Mouse (Mus musculus): ENCODE data around the gene Adgrl1. TPM values are rescaled to one million over a fixed set of nuclear protein-coding genes. Genes with fewer than 3 reads are reported as not detected.
A peak's percentile ranks its signal among the peaks of the same experiment; 100 is the strongest.

Adgrl1 gene
- polyA plus RNA-seq, 1 experiment from 2014 or later = 72.0 TPM

- no peak for DNase-seq (ENCODE audit: low spot score)
- Histone ChIP-seq H3K9ac (no peak overlapping the region), H3K4me2 (replicated peaks) (no peak overlapping the region), H3K27ac (no peak overlapping the region), H3K9me3 (ENCODE audit: control insufficient read depth, low read length) (no peaks in the 10 kb centered on the region), H3K4me3 (replicated peaks; ENCODE audit: low read length) (no peak overlapping the region), H3K36me3 (replicated peaks; ENCODE audit: control insufficient read depth, insufficient read depth) (peaks cover 23% of the 10 kb centered on the region), H3K27me3 (ENCODE audit: control insufficient read depth, insufficient read depth, low read length) (no peaks in the 10 kb centered on the region), H3K4me1 (replicated peaks; ENCODE audit: control insufficient read depth, insufficient read depth, low read length) (peaks cover 11% of the 10 kb centered on the region; the same call in 1 of the 2 replicates)
- no peak for ATAC-seq (ENCODE audit: low FRiP score)
- 88% methylated on average over 3 of the region's 3 CpGs for WGBS
Observed at GRCm38 (mm10) chr8:83914232-83914631, 14.3 kb downstream of the Adgrl1 start.

- WGBS = 70% methylated on average over 5 of the region's 5 CpGs
- no peak overlapping the region for H3K9ac ChIP-seq
Observed at GRCm38 (mm10) chr8:83914860-83915259, 15.0 kb downstream of the Adgrl1 start.

GRCm38 (mm10) chr8:83916015-83916414, 16.1 kb downstream of the Adgrl1 start:
- H3K36me3 ChIP-seq (replicated peaks; ENCODE audit: control insufficient read depth, insufficient read depth) = peaks cover 36% of the 10 kb centered on the region
- no peaks in the 10 kb centered on the region for H3K9me3 ChIP-seq (ENCODE audit: control insufficient read depth, low read length)
- H3K27me3 ChIP-seq (ENCODE audit: control insufficient read depth, insufficient read depth, low read length) = no peaks in the 10 kb centered on the region
- WGBS = 67% methylated on average over 5 of the region's 5 CpGs
- ATAC-seq (ENCODE audit: low FRiP score) = no peak
- H3K4me2 ChIP-seq (replicated peaks) = no peak overlapping the region
- no peak overlapping the region for H3K27ac ChIP-seq
- no peak overlapping the region for H3K9ac ChIP-seq
- 0 out of 2 replicates have a peak, but pooled peaks cover 11% of the 10 kb centered on the region for H3K4me1 ChIP-seq (replicated peaks; ENCODE audit: control insufficient read depth, insufficient read depth, low read length)
- H3K4me3 ChIP-seq (replicated peaks; ENCODE audit: low read length) = no peak overlapping the region
- no peak for DNase-seq (ENCODE audit: low spot score)

More at GRCm38 (mm10) chr8:83914860-83915259, 15.0 kb downstream of the Adgrl1 start:
- no peaks in the 10 kb centered on the region for H3K9me3 ChIP-seq (ENCODE audit: control insufficient read depth, low read length)
- ATAC-seq (ENCODE audit: low FRiP score) (0 out of 2 replicates have a peak, but pooled peaks have one; percentile 12), DNase-seq (ENCODE audit: low spot score) (no peak)
- no peaks in the 10 kb centered on the region for H3K27me3 ChIP-seq (ENCODE audit: control insufficient read depth, insufficient read depth, low read length)
- H3K27ac ChIP-seq = no peak overlapping the region
- H3K4me3 ChIP-seq (replicated peaks; ENCODE audit: low read length) = no peak overlapping the region
- H3K4me1 ChIP-seq (replicated peaks; ENCODE audit: control insufficient read depth, insufficient read depth, low read length) = peaks cover 11% of the 10 kb centered on the region; the same call in 1 of the 2 replicates
- H3K4me2 ChIP-seq (replicated peaks) = no peak overlapping the region
- H3K36me3 ChIP-seq (replicated peaks; ENCODE audit: control insufficient read depth, insufficient read depth) = peaks cover 29% of the 10 kb centered on the region

GRCm38 (mm10) chr8:83917566-83917965, 17.7 kb downstream of the Adgrl1 start:
- Histone ChIP-seq H3K36me3 (replicated peaks; ENCODE audit: control insufficient read depth, insufficient read depth) (peaks cover 49% of the 10 kb centered on the region), H3K9ac (no peak overlapping the region), H3K4me3 (replicated peaks; ENCODE audit: low read length) (no peak overlapping the region), H3K4me2 (replicated peaks) (no peak overlapping the region), H3K27ac (no peak overlapping the region), H3K9me3 (ENCODE audit: control insufficient read depth, low read length) (no peaks in the 10 kb centered on the region), H3K4me1 (replicated peaks; ENCODE audit: control insufficient read depth, insufficient read depth, low read length) (0 out of 2 replicates have a peak, but pooled peaks cover 8% of the 10 kb centered on the region), H3K27me3 (ENCODE audit: control insufficient read depth, insufficient read depth, low read length) (no peaks in the 10 kb centered on the region)
- ATAC-seq (ENCODE audit: low FRiP score) (no peak), DNase-seq (ENCODE audit: low spot score) (no peak)
- 78% methylated on average over 6 of the region's 6 CpGs for WGBS

GRCm38 (mm10) chr8:83921558-83921957, 21.7 kb downstream of the Adgrl1 start:
- 87% methylated on average over 3 of the region's 3 CpGs for WGBS
- Histone ChIP-seq H3K27ac (no peak overlapping the region), H3K4me2 (replicated peaks) (no peak overlapping the region), H3K9me3 (ENCODE audit: control insufficient read depth, low read length) (no peaks in the 10 kb centered on the region), H3K27me3 (ENCODE audit: control insufficient read depth, insufficient read depth, low read length) (no peaks in the 10 kb centered on the region), H3K9ac (no peak overlapping the region), H3K4me1 (replicated peaks; ENCODE audit: control insufficient read depth, insufficient read depth, low read length) (no peaks in the 10 kb centered on the region), H3K4me3 (replicated peaks; ENCODE audit: low read length) (no peak overlapping the region), H3K36me3 (replicated peaks; ENCODE audit: control insufficient read depth, insufficient read depth) (peaks cover 88% of the 10 kb centered on the region)
- peak; percentile 92 for DNase-seq (ENCODE audit: low spot score)
- peak; percentile 28; the same call in 1 of the 2 replicates for ATAC-seq (ENCODE audit: low FRiP score)

- DNase-seq (ENCODE audit: low spot score) (no peak), ATAC-seq (ENCODE audit: low FRiP score) (no peak)
- WGBS = 92% methylated on average over 8 of the region's 8 CpGs
- Histone ChIP-seq H3K27me3 (ENCODE audit: control insufficient read depth, insufficient read depth, low read length) (no peaks in the 10 kb centered on the region), H3K9me3 (ENCODE audit: control insufficient read depth, low read length) (no peaks in the 10 kb centered on the region), H3K9ac (no peak overlapping the region), H3K4me2 (replicated peaks) (no peak overlapping the region), H3K27ac (no peak overlapping the region), H3K36me3 (replicated peaks; ENCODE audit: control insufficient read depth, insufficient read depth) (peaks cover 94% of the 10 kb centered on the region), H3K4me1 (replicated peaks; ENCODE audit: control insufficient read depth, insufficient read depth, low read length) (no peaks in the 10 kb centered on the region), H3K4me3 (replicated peaks; ENCODE audit: low read length) (no peak overlapping the region)
Observed at GRCm38 (mm10) chr8:83922727-83923126, 22.8 kb downstream of the Adgrl1 start.

GRCm38 (mm10) chr8:83924585-83924984, 24.7 kb downstream of the Adgrl1 start:
- WGBS = 87% methylated on average over 5 of the region's 5 CpGs
- DNase-seq (ENCODE audit: low spot score) = no peak
- no peak overlapping the region for H3K27ac ChIP-seq
- peaks cover 95% of the 10 kb centered on the region for H3K36me3 ChIP-seq (replicated peaks; ENCODE audit: control insufficient read depth, insufficient read depth)
- no peaks in the 10 kb centered on the region for H3K9me3 ChIP-seq (ENCODE audit: control insufficient read depth, low read length)
- no peak overlapping the region for H3K9ac ChIP-seq
- no peak overlapping the region for H3K4me3 ChIP-seq (replicated peaks; ENCODE audit: low read length)
- no peaks in the 10 kb centered on the region for H3K4me1 ChIP-seq (replicated peaks; ENCODE audit: control insufficient read depth, insufficient read depth, low read length)
- H3K4me2 ChIP-seq (replicated peaks) = no peak overlapping the region
- ATAC-seq (ENCODE audit: low FRiP score) = no peak
- H3K27me3 ChIP-seq (ENCODE audit: control insufficient read depth, insufficient read depth, low read length) = no peaks in the 10 kb centered on the region

- H3K4me1 ChIP-seq (replicated peaks; ENCODE audit: control insufficient read depth, insufficient read depth, low read length) = no peaks in the 10 kb centered on the region
- 69% methylated on average over 7 of the region's 7 CpGs for WGBS
- H3K27me3 ChIP-seq (ENCODE audit: control insufficient read depth, insufficient read depth, low read length) = no peaks in the 10 kb centered on the region
- ATAC-seq (ENCODE audit: low FRiP score) = no peak
- no peak overlapping the region for H3K9ac ChIP-seq
- H3K9me3 ChIP-seq (ENCODE audit: control insufficient read depth, low read length) = no peaks in the 10 kb centered on the region
- H3K4me2 ChIP-seq (replicated peaks) = no peak overlapping the region
- DNase-seq (ENCODE audit: low spot score) = no peak
- H3K36me3 ChIP-seq (replicated peaks; ENCODE audit: control insufficient read depth, insufficient read depth) = peaks cover 96% of the 10 kb centered on the region
- H3K27ac ChIP-seq = no peak overlapping the region
- H3K4me3 ChIP-seq (replicated peaks; ENCODE audit: low read length) = no peak overlapping the region
Observed at GRCm38 (mm10) chr8:83926266-83926665, 26.4 kb downstream of the Adgrl1 start.

- H3K9me3 ChIP-seq (ENCODE audit: control insufficient read depth, low read length) = no peaks in the 10 kb centered on the region
- no peak for ATAC-seq (ENCODE audit: low FRiP score)
Observed at GRCm38 (mm10) chr8:83934222-83934621, 34.3 kb downstream of the Adgrl1 start.

GRCm38 (mm10) chr8:83934994-83935393, 35.1 kb downstream of the Adgrl1 start:
- 86% methylated on average over 2 of the region's 2 CpGs for WGBS
- H3K9ac ChIP-seq = no peak overlapping the region
- H3K27me3 ChIP-seq (ENCODE audit: control insufficient read depth, insufficient read depth, low read length) = no peaks in the 10 kb centered on the region
- H3K4me2 ChIP-seq (replicated peaks) = no peak overlapping the region
- no peak overlapping the region for H3K27ac ChIP-seq
- no peaks in the 10 kb centered on the region for H3K9me3 ChIP-seq (ENCODE audit: control insufficient read depth, low read length)
- H3K36me3 ChIP-seq (replicated peaks; ENCODE audit: control insufficient read depth, insufficient read depth) = peaks cover 99% of the 10 kb centered on the region
- no peak for DNase-seq (ENCODE audit: low spot score)
- ATAC-seq (ENCODE audit: low FRiP score) = no peak
- H3K4me3 ChIP-seq (replicated peaks; ENCODE audit: low read length) = no peak overlapping the region
- no peaks in the 10 kb centered on the region for H3K4me1 ChIP-seq (replicated peaks; ENCODE audit: control insufficient read depth, insufficient read depth, low read length)

More at GRCm38 (mm10) chr8:83934222-83934621, 34.3 kb downstream of the Adgrl1 start:
- Histone ChIP-seq H3K27ac (no peak overlapping the region), H3K27me3 (ENCODE audit: control insufficient read depth, insufficient read depth, low read length) (no peaks in the 10 kb centered on the region), H3K4me3 (replicated peaks; ENCODE audit: low read length) (no peak overlapping the region), H3K9ac (no peak overlapping the region), H3K4me1 (replicated peaks; ENCODE audit: control insufficient read depth, insufficient read depth, low read length) (no peaks in the 10 kb centered on the region), H3K4me2 (replicated peaks) (no peak overlapping the region), H3K36me3 (replicated peaks; ENCODE audit: control insufficient read depth, insufficient read depth) (peaks cover 100% of the 10 kb centered on the region)
- no peak for DNase-seq (ENCODE audit: low spot score)
- 85% methylated on average over 5 of the region's 5 CpGs for WGBS

Measured in hindbrain, embryonic 14.5 days (tissue).